Mouse (Mus musculus): Measurements from ENCODE around the gene Pfkfb3. TPM values are rescaled to one million over a fixed set of nuclear protein-coding genes. Genes with fewer than 3 reads are reported as not detected.
A peak's percentile ranks its signal among the peaks of the same experiment; 100 is the strongest.

Pfkfb3 gene
- total RNA-seq, 1 experiment from 2014 or later = 93.7 TPM

DNA sequence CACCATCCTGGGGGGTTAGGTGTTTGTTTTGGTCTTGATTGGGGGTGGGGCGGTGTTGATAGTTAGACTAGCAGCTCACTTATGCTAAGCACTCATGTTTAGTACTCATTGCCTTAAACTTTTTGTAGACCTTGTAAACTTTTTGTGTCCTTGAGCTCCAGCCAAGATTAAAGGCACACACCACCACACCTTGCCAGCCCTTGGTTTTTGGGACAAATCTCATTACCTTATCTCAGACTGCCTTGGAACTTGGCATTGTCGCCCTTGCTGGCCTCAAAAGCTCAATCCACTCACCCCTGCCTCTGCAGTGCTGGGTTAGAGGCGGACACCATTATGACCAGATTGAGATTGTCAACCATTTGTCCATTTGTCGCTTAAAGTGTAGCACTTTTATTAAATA is 125.3 kb downstream of the Pfkfb3 start:
- DNase-seq = no peak

DNA sequence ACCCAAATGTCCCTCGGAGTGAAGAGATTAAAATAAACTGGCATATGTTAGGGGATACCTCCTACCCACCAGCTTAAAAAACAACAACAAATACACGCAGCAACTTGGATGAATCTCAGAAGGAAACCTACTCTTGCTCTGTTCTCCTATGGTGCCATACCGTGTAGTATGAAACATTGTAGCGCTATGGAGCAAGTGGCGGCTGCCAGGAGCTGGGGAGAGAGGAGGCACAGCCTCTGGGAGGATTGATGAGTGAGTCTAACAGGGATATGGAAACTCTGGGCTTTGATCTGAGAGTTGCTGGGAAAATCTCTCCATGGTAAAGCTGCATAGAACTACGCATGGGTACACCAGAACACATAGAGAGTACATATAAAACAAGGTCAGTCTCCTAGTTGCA is 126.3 kb downstream of the Pfkfb3 start:
- no peak for DNase-seq

- no peak for DNase-seq
These were observed 127.5 kb downstream of the Pfkfb3 start for GRCm38 (mm10) chr2:11426379-11426778.

- DNase-seq = peak; percentile 21
These were observed 128.3 kb downstream of the Pfkfb3 start for GRCm38 (mm10) chr2:11425421-11426131.

DNA sequence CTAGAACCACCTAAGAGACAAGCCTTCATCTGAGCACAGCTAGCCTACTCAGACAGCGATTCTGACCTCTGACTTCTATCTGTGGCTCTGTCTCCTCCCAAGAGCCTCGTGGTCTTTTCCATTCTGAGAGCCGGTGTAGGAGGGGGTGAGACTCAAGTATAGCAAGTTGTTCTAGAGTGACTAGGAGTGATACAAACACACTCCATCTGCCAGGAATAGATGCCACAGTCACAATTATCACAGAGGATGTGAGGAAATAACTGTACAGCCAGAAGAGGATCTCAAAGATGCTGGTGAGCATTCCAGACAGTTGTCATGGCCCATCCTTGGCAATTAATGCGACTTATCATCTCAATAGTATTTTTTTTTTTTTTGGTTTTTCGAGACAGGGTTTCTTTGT is 129.6 kb downstream of the Pfkfb3 start:
- no peak for DNase-seq

- no peak for DNase-seq
These were observed 130.5 kb downstream of the Pfkfb3 start for GRCm38 (mm10) chr2:11423421-11423820.

DNA sequence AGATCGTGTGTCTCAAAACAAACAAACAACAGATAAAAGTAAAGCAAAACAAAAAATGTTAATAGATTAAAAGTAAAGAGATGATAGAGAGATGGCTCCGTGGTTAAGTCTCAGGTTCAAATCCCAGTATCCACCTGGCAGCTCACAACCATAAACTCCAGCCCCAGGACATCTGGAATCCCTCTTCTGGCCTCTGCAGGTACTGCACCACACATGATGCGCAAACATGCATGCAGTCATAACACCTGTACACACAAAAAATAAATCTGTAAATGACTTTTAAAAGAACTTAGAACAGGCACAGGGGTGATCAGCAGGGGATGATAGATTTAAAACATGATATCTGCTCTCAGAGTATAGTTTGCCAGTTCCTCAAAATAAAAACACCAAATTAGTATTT is 131.5 kb downstream of the Pfkfb3 start:
- no peak for DNase-seq

Other genes with a start within 250 kb of the Pfkfb3 start
- 109 and 114 TPM in 2 replicates for gene Rbm17, start 50.1 kb upstream of the Pfkfb3 start, total RNA-seq (2021)
- gene Gm17490, start 72.2 kb upstream of the Pfkfb3 start, total RNA-seq (2021) = not detected in 2 replicates
- gene Il2ra, start 88.7 kb upstream of the Pfkfb3 start, total RNA-seq (2021) = 0.12 TPM in 1 of 2 replicates, not detected in the other
- gene Il15ra, start 151.2 kb upstream of the Pfkfb3 start, total RNA-seq (2021) = 16.3 and 27.1 TPM in 2 replicates
- 102 and 111 TPM in 2 replicates for gene Fbh1, start 223.5 kb upstream of the Pfkfb3 start, total RNA-seq (2021)
- 46.3 and 55.7 TPM in 2 replicates for gene Ankrd16, start 223.8 kb upstream of the Pfkfb3 start, total RNA-seq (2021)